Mouse (Mus musculus) midbrain, embryonic 13.5 days (tissue): ENCODE results near the gene Ccdc86. TPM values are rescaled to one million over a fixed set of nuclear protein-coding genes. Genes with fewer than 3 reads are reported as not detected.

Source experiments
- ATAC-seq: fragments of 200-750 bp; cut with Nextera tagmentation; 2 replicates; pipeline ENCODE4 v1.8.0; 2017; ENCODE audit warnings: mild to moderate bottlenecking, moderate TSS enrichment, moderate library complexity
- H3K27ac ChIP-seq: fragments of 300-500 bp; sonication (generic); 2 replicates; pipeline ENCODE4 v1.5.1; 2015; ENCODE audit warnings: inconsistent platforms, mild to moderate bottlenecking, moderate library complexity
- H3K27me3 ChIP-seq: fragments of 300-500 bp; sonication (generic); 2 replicates; pipeline ENCODE4 v1.6.1; 2015; ENCODE audit warnings: mild to moderate bottlenecking, inconsistent platforms
- H3K36me3 ChIP-seq: fragments of 300-500 bp; sonication (generic); 2 replicates; pipeline ENCODE4 v1.6.1; 2015; ENCODE audit warnings: mild to moderate bottlenecking, inconsistent platforms
- H3K4me1 ChIP-seq: fragments of 300-500 bp; sonication (generic); replicated peaks from 2 replicates; pipeline ENCODE4 v1.6.1; 2015; ENCODE audit warnings: inconsistent platforms
- H3K4me2 ChIP-seq: fragments of 300-500 bp; sonication (generic); replicated peaks from 2 replicates; pipeline ENCODE4 v1.6.1; 2015; ENCODE audit warnings: moderate library complexity, mild to moderate bottlenecking, inconsistent platforms
- H3K4me3 ChIP-seq: fragments of 300-500 bp; sonication (generic); replicated peaks from 2 replicates; pipeline ENCODE4 v1.5.1; 2015; ENCODE audit warnings: mild to moderate bottlenecking, inconsistent platforms
- H3K9ac ChIP-seq: fragments of 300-500 bp; sonication (generic); replicated peaks from 2 replicates; pipeline ENCODE4 v1.6.1; 2015; ENCODE audit warnings: mild to moderate bottlenecking, inconsistent platforms
- H3K9me3 ChIP-seq: fragments of 300-500 bp; sonication (generic); 2 replicates; pipeline ENCODE4 v1.6.1; 2016; ENCODE audit warnings: mild to moderate bottlenecking, inconsistent platforms
- WGBS: fragments of 180-500 bp; shearing (Covaris S2); methylation state at CpG from one replicate; pipeline ENCODE4 v1.1.7; 2015; 5-methylcytosine and 5-hydroxymethylcytosine counted together
- polyA plus RNA-seq: library from polyadenylated mRNA; unstranded; fragments of >200 nt; fragmentation: Nextera tagmentation; extraction: Ambion mirVana; gene quantifications from 2 replicates; pipeline ENCODE4 v1.2.1, GENCODE M21; 2015

The Ccdc86 gene
- polyA plus RNA-seq, 1 experiment from 2014 or later = 16.2 TPM

- Histone ChIP-seq H3K9ac (no peak overlapping the region), H3K9me3 (no peaks in the 10 kb centered on the region), H3K27ac (no peak overlapping the region), H3K27me3 (no peaks in the 10 kb centered on the region), H3K4me3 (no peak overlapping the region), H3K4me2 (no peak overlapping the region), H3K4me1 (peaks cover 7% of the 10 kb centered on the region; the same call in 1 of the 2 replicates), H3K36me3 (no peaks in the 10 kb centered on the region)
- WGBS = 82% methylated on average over 4 of the region's 4 CpGs
- no peak for ATAC-seq
Observed at GRCm38 (mm10) chr19:10924220-10924619, 24.8 kb downstream of the Ccdc86 start.

DNA sequence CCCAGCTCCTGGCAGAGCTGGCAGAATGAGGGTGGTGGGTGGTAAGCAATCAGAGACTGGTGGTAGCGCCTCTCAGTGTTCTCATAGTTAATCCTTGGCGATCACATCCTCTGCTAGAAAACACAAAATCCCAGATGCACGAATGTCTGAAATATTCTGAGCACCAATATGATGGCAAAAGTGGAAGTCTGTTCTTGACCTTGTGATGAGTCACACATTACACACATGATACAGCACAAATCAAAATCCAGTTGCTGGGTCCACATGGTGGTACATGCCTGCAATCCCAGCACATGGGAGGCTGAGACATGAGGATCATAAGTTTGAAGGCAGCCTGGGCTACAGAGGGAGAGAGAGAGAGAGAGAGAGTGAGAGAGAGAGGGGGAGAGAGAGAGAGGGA is 28.0 kb downstream of the Ccdc86 start:
- WGBS = 77% methylated on average over 3 of the region's 3 CpGs
- no peak overlapping the region for H3K4me2 ChIP-seq
- ATAC-seq = no peak
- H3K4me3 ChIP-seq = no peak overlapping the region
- H3K9ac ChIP-seq = no peak overlapping the region
- no peaks in the 10 kb centered on the region for H3K27me3 ChIP-seq
- H3K9me3 ChIP-seq = no peaks in the 10 kb centered on the region
- no peaks in the 10 kb centered on the region for H3K36me3 ChIP-seq
- H3K27ac ChIP-seq = no peak overlapping the region
- H3K4me1 ChIP-seq = peaks cover under 1% of the 10 kb centered on the region; the same call in 1 of the 2 replicates

DNA sequence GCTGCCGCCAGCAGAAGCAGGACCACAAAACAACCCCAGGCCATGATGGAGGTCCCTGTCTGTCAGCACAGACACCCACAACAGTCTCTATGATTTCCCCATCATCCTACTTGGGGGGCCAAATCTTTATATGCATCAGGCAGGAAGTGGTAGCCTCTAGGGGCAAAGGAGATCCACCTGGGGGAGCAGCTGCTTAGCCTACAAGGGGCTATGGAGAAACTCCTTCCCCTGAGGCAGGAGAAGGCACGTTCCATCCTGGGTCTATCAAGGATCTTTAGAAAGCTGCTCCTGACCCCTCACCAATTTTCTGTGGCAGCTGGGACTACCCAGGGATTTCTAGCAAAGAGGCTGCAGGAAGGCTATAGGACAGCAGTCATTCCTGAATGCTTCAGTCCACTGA is 28.5 kb downstream of the Ccdc86 start, which contains the start of gene Zp1:
Zp1 (minus strand) TSS at position 101 of the 400 bp plus-strand sequence.
- H3K4me1 ChIP-seq = no peaks in the 10 kb centered on the region
- no peaks in the 10 kb centered on the region for H3K36me3 ChIP-seq
- WGBS = 74% methylated on average over 2 of the region's 2 CpGs
- H3K9ac ChIP-seq = no peak within 1 kb of the TSS
- H3K27me3 ChIP-seq = no peaks in the 10 kb centered on the region
- H3K4me3 ChIP-seq = no peak within 1 kb of the TSS
- H3K27ac ChIP-seq = no peak within 1 kb of the TSS
- no peak for ATAC-seq
- no peak within 1 kb of the TSS for H3K4me2 ChIP-seq
- H3K9me3 ChIP-seq = no peaks in the 10 kb centered on the region

DNA sequence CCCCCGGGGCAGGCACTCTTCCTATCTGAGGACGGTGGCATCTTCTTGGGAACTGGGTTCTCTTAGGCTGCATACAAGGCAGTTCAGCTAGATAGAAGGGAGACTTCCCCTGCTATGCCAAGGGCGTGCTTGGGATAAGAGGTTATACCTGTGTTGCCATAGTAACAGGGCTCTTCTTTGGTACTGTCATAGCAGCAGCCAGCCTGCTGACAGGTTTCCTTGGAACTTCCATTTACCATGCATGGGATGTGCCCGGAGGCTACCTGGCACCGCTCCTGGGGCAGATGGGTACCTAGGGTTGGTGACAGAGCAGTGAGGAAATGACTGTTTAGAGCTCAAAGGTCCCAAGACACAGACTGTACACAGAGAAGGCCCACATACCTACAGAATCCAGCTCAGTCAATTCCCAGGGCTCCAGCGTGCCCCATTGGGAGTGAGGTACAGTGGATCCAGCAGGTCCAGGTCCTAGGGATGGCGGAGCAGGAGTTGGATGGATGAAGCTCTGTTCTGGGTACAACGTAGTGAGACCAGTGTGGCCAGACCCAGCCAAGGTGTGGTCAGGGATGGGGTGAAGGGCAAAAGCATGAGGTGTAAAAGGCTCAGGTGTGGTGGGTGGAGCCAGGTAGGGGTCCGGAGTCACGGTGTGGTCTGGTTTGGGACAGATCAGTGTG is 30.6 kb downstream of the Ccdc86 start:
- no peaks in the 10 kb centered on the region for H3K4me1 ChIP-seq
- ATAC-seq = peak; percentile 62
- H3K4me3 ChIP-seq = no peak overlapping the region
- no peak overlapping the region for H3K9ac ChIP-seq
- H3K27me3 ChIP-seq = no peaks in the 10 kb centered on the region
- no peak overlapping the region for H3K27ac ChIP-seq
- H3K36me3 ChIP-seq = no peaks in the 10 kb centered on the region
- no peaks in the 10 kb centered on the region for H3K9me3 ChIP-seq
- no peak overlapping the region for H3K4me2 ChIP-seq
- 85% methylated on average over 10 of the region's 10 CpGs for WGBS

- Histone ChIP-seq H3K4me1 (no peaks in the 10 kb centered on the region), H3K36me3 (no peaks in the 10 kb centered on the region), H3K9ac (no peak overlapping the region), H3K4me3 (no peak overlapping the region), H3K27ac (no peak overlapping the region), H3K9me3 (no peaks in the 10 kb centered on the region), H3K27me3 (no peaks in the 10 kb centered on the region), H3K4me2 (no peak overlapping the region)
- 71% methylated on average over 5 of the region's 5 CpGs for WGBS
- no peak for ATAC-seq
Observed at GRCm38 (mm10) chr19:10916506-10916905, 32.6 kb downstream of the Ccdc86 start.

- no peaks in the 10 kb centered on the region for H3K36me3 ChIP-seq
- H3K4me1 ChIP-seq = no peaks in the 10 kb centered on the region
- H3K27ac ChIP-seq = no peak overlapping the region
- 91% methylated on average over 2 of the region's 2 CpGs for WGBS
- no peak overlapping the region for H3K4me3 ChIP-seq
- no peak for ATAC-seq
- H3K9me3 ChIP-seq = no peaks in the 10 kb centered on the region
- H3K27me3 ChIP-seq = no peaks in the 10 kb centered on the region
- H3K9ac ChIP-seq = no peak overlapping the region
- H3K4me2 ChIP-seq = no peak overlapping the region
Observed at GRCm38 (mm10) chr19:10914870-10915269, 34.2 kb downstream of the Ccdc86 start.

GRCm38 (mm10) chr19:10914291-10914690 is 34.8 kb downstream of the Ccdc86 start:
- no peak for ATAC-seq
- H3K27ac ChIP-seq = no peak overlapping the region
- no peaks in the 10 kb centered on the region for H3K9me3 ChIP-seq
- no peak overlapping the region for H3K9ac ChIP-seq
- H3K27me3 ChIP-seq = no peaks in the 10 kb centered on the region
- no peak overlapping the region for H3K4me3 ChIP-seq
- WGBS = 84% methylated on average over 7 of the region's 7 CpGs
- H3K4me2 ChIP-seq = no peak overlapping the region
- H3K4me1 ChIP-seq = no peaks in the 10 kb centered on the region
- H3K36me3 ChIP-seq = no peaks in the 10 kb centered on the region

DNA sequence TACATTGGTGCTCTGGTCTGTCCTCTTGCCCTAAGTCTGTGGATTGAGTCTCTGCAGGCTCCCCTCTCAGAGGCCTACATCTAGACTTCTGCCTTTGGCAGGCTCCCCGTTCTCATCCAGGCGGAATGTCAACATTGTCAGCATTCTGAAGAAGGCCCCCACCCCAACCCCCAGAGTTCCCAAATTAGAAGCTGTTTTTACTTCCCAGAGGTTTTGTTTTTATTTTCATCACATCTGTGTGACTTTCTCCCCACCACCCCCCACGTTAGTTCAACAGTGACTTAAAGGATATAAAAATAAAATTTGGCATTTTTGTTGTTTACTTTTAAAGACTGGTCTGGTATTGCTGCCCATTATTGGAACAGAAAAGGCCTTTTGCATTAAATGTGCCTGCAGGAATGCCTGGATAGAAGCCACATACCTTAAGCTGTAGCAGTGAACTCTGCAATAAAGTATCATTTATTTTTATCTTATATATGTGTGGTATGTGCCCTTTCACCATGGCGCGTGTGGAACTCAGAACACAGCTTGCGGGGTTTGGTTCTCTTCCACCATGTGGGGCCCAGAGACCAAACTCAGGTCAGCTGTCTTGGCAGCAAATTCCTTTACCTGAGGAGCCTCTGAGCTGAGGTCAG is 39.9 kb downstream of the Ccdc86 start:
- 88% methylated on average over 6 of the region's 6 CpGs for WGBS
- Histone ChIP-seq H3K4me2 (no peak overlapping the region), H3K4me3 (no peak overlapping the region), H3K27ac (no peak overlapping the region), H3K9ac (no peak overlapping the region), H3K27me3 (no peaks in the 10 kb centered on the region), H3K36me3 (peaks cover 40% of the 10 kb centered on the region), H3K4me1 (no peaks in the 10 kb centered on the region), H3K9me3 (no peaks in the 10 kb centered on the region)
- no peak for ATAC-seq

- no peaks in the 10 kb centered on the region for H3K9me3 ChIP-seq
- no peak overlapping the region for H3K27ac ChIP-seq
- H3K4me3 ChIP-seq = no peak overlapping the region
- no peak overlapping the region for H3K4me2 ChIP-seq
- H3K27me3 ChIP-seq = no peaks in the 10 kb centered on the region
- 54% methylated on average over 3 of the region's 3 CpGs for WGBS
- no peak overlapping the region for H3K9ac ChIP-seq
- no peaks in the 10 kb centered on the region for H3K4me1 ChIP-seq
- ATAC-seq = peak; percentile 66
- peaks cover 53% of the 10 kb centered on the region for H3K36me3 ChIP-seq
Observed at GRCm38 (mm10) chr19:10907891-10908290, 41.2 kb downstream of the Ccdc86 start.

DNA sequence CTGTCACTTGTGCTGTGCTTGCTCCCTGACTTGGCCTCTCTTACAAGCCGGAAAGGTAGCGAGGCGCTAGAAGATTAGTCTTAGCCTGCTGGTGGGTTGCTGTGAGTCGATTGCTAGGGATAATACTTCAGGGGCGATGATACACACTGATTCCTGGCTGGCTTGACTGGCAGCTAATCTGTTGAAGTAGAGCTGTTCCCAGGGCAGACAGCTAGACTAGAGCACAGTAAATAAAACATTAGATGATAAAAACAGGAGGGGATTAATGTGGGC is 43.4 kb downstream of the Ccdc86 start:
- no peak overlapping the region for H3K4me2 ChIP-seq
- peaks cover 76% of the 10 kb centered on the region for H3K36me3 ChIP-seq
- H3K4me1 ChIP-seq = no peaks in the 10 kb centered on the region
- no peaks in the 10 kb centered on the region for H3K27me3 ChIP-seq
- no peak overlapping the region for H3K27ac ChIP-seq
- WGBS = 82% methylated on average over 5 of the region's 5 CpGs
- no peak overlapping the region for H3K9ac ChIP-seq
- ATAC-seq = no peak
- H3K4me3 ChIP-seq = no peak overlapping the region
- no peaks in the 10 kb centered on the region for H3K9me3 ChIP-seq

DNA sequence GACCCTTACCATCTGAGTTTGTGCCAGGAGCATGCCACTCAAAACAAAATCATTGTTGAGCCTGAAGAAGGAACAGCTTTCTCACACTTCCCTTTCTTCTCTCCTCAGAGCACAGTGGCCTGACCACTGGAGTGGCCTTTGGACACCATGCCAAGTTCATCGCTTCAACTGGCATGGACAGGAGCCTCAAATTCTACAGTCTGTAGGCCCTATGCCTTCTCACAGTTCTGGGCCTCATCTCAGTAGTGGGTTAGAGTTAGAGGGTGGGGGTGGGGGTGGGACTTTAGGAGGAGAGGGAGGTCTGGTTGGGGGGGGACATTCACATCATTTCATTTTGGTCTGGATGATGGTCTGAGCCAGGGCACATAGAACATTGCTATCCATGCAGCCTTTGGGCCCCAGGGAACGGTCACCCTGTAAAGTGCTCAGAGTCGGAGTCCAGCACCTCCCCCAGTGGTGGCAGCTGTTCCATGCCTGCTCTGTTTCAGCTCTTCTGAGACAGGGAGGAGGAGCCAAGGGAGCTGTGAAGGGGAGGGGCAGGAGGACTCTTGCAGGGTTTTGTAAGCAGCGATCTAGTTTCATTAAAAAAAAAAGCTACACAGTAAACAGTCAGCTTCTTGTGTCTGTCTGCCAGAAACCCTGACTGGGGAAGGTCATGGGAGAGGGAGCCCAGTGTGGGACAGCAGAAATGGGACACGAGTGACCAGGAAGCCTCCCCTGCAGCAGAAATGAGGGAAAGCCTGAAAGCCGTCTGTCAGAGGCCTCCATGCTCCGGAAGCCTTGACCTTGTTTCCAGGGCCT is 43.9 kb downstream of the Ccdc86 start:
- no peak overlapping the region; the same call in 1 of the 2 replicates for H3K27ac ChIP-seq
- H3K4me3 ChIP-seq = no peak overlapping the region
- no peak overlapping the region for H3K4me2 ChIP-seq
- H3K4me1 ChIP-seq = no peaks in the 10 kb centered on the region
- no peaks in the 10 kb centered on the region for H3K9me3 ChIP-seq
- no peak for ATAC-seq
- H3K9ac ChIP-seq = no peak overlapping the region
- H3K27me3 ChIP-seq = no peaks in the 10 kb centered on the region
- peaks cover 81% of the 10 kb centered on the region for H3K36me3 ChIP-seq
- 66% methylated on average over 7 of the region's 7 CpGs for WGBS

DNA sequence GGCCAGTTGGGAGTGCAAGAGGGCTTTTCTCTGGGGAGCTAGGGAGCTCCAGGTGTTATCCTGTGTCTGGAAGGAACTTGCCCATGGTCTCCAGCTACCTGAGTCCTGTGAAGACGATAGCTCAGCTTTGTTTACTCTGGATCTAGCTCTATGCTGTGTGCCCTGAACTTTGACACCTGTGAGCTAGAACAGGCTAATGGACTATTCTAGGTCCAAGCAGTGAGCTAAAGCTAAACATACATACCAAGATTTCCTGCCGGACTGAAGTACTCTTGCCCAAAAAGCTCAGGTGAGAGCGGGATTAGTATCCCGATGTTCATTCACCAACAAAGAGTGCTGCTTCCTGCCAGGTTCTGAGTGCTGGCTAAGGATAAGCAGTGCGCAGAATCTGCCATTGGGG is 44.6 kb downstream of the Ccdc86 start:
- Histone ChIP-seq H3K27me3 (no peaks in the 10 kb centered on the region), H3K4me1 (no peaks in the 10 kb centered on the region), H3K9ac (no peak overlapping the region), H3K4me2 (no peak overlapping the region), H3K4me3 (no peak overlapping the region), H3K27ac (no peak overlapping the region), H3K36me3 (peaks cover 87% of the 10 kb centered on the region), H3K9me3 (no peaks in the 10 kb centered on the region)
- no peak for ATAC-seq
- 93% methylated on average over 5 of the region's 5 CpGs for WGBS
